Comparison of ENCODE assay signal across 24 mouse cellular contexts in the genomic region with DNA sequence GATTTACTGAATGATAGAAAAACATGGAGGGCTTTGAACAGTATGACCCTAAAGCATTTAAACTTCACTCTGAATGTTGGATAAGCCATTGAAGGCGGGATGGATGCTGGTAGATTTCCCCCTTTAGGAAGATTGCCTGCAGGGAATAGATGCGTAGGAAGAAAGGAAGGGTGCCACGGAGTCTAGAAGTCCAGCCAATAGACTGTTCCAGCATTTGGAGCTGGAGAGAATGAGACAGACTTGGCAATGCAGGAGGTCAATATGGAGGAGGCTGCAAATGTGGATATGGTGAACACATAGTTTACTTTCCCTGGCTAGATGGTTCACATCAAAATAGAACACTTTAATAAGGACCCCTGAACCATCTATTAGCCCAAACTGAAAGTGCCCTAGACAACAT. TPM values are rescaled to one million over a fixed set of nuclear protein-coding genes. Genes with fewer than 3 reads are reported as not detected.
DNase-seq lines count a peak whose midpoint lies in the region; ATAC-seq and TF ChIP-seq lines count a peak whose summit lies in the region.
"Had no signal": no experiment of that assay in that cellular context is flagged by ENCODE, and none has a peak within 500 bp of the region (broad histone marks: within the 10 kb centered on the region; RNA-seq: fewer than 3 reads in every experiment).

No protein-coding gene starts in this region.

- no peak for DNase-seq in cerebellum, adult 8-10 months
- peak; percentile 34 to 68 for DNase-seq in cerebellum, adult 2 months
- DNase-seq in cerebellum, postnatal 4 days (ENCODE audit: low spot score in 2 of 2) = no peak
- peak; percentile 9 for DNase-seq in gastrocnemius, adult 18-20 months (ENCODE audit: low spot score)
- no peak for DNase-seq in gastrocnemius, postnatal 4 days (ENCODE audit: low spot score in 2 of 2)
- DNase-seq in brain, adult 2 months (ENCODE audit: low read depth, low spot score) = peak; percentile 62
- no peak for DNase-seq in lung, postnatal 14 days
- DNase-seq: adrenal gland, adult 8-10 months; adrenal gland, postnatal 25 days; forebrain, postnatal 0 days; gastrocnemius, postnatal 25 days; heart, postnatal 14 days; kidney, adult 2 months had no signal

- no peaks in the 10 kb centered on the region for H3K27me3 ChIP-seq in cerebellum, adult 2 months (ENCODE audit: control insufficient read depth, insufficient read depth, low read length)
- H3K27me3 ChIP-seq: embryonic facial prominence, embryonic 12.5 days; embryonic facial prominence, embryonic 15.5 days; heart, embryonic 13.5 days; hindbrain, embryonic 12.5 days; hindbrain, embryonic 15.5 days had no signal

- TF ChIP-seq CTCF in cerebellum, adult 2 months (IDR thresholded peaks at IDR 0.05; ENCODE audit: borderline replicate concordance, insufficient read depth, low read depth, low read length) = no peak

- 14% methylated on average over 3 of the region's 3 CpGs for WGBS in cerebellum, adult 2 months

- 0 out of 2 replicates have a peak, but pooled peaks have one; percentile 36 for ATAC-seq in cerebellum, adult (ENCODE audit: insufficient number of reproducible peaks, low FRiP score, low TSS enrichment)
- ATAC-seq: activated CD4-positive, CD25-positive, alpha-beta regulatory T cell, adult 4 months; forebrain, embryonic 14.5 days; forebrain, postnatal 0 days; intestine, postnatal 0 days had no signal

- peaks cover 19% of the 10 kb centered on the region for H3K4me1 ChIP-seq in cerebellum, adult 2 months (ENCODE audit: control insufficient read depth, insufficient read depth, low read length)

- no peak overlapping the region for H3K4me3 ChIP-seq in cerebellum, adult 2 months (replicated peaks; ENCODE audit: insufficient read depth, low read depth, low read length)
- H3K4me3 ChIP-seq: embryonic facial prominence, embryonic 12.5 days; embryonic facial prominence, embryonic 15.5 days; heart, embryonic 13.5 days; hindbrain, embryonic 12.5 days; hindbrain, embryonic 15.5 days had no signal

- TF ChIP-seq POLR2A in cerebellum, adult 2 months (IDR thresholded peaks at IDR 0.05; ENCODE audit: borderline replicate concordance, insufficient read depth, low read length) = no peak

- no peak overlapping the region for H3K27ac ChIP-seq in cerebellum, adult 2 months (ENCODE audit: insufficient read depth, low read length)
- H3K27ac ChIP-seq: embryonic facial prominence, embryonic 12.5 days; embryonic facial prominence, embryonic 15.5 days; heart, embryonic 13.5 days; hindbrain, embryonic 12.5 days; hindbrain, embryonic 15.5 days had no signal

RNA-seq across cellular contexts. Expression of a gene that starts 58.9 kb away (rescaled TPM):
- polyA plus RNA-seq in cerebellum, adult 2 months (2012; rRNA removed) = 114 and 132 TPM in 2 replicates
- 10 to 100 TPM in 1 of 2 experiments, 1 to 10 TPM in 1; 7.7 to 10.6 TPM for total RNA-seq in gastrocnemius, adult 18-20 months (2021)
- 10 to 100 TPM; 56.3 to 64.3 TPM for total RNA-seq in gastrocnemius, postnatal 4 days (2021)
- total RNA-seq: granulocyte monocyte progenitor cell, adult 5-6 weeks; hematopoietic stem cell, adult 5-6 weeks had no signal

Comparison
In these comparisons a context has a peak if more than half of its experiments do, and no peak if none do; other contexts are left out.
1. DNase-seq: peak in cerebellum, adult 2 months (2 of 2), gastrocnemius, adult 18-20 months (single experiment) and brain, adult 2 months (single experiment); none in cerebellum, adult 8-10 months (single experiment), cerebellum, postnatal 4 days (0 of 2), gastrocnemius, postnatal 4 days (0 of 2) and lung, postnatal 14 days (single experiment).
2. RNA of a gene that starts 58.9 kb away (total RNA-seq): 56.3 to 64.3 TPM in gastrocnemius, postnatal 4 days; 7.7 to 10.6 TPM in gastrocnemius, adult 18-20 months; every median in the first group is over 4 times any median in the second.